Mouse (Mus musculus) macrophage (primary cell): ENCODE results near the gene Trabd2b. TPM values are rescaled to one million over a fixed set of nuclear protein-coding genes. Genes with fewer than 3 reads are reported as not detected.

Experiments used
- H3K27ac ChIP-seq: fragments of 350-480 bp; formaldehyde crosslinking; 2 replicates; pipeline ENCODE4 v1.9.0; 2021
- H3K36me3 ChIP-seq: fragments of 350-480 bp; formaldehyde crosslinking; 2 replicates; pipeline ENCODE4 v1.9.0; 2021; ENCODE audit errors: inconsistent target
- H3K4me3 ChIP-seq: fragments of 350-480 bp; formaldehyde crosslinking; 2 replicates; pipeline ENCODE4 v1.9.0; 2021; ENCODE audit errors: inconsistent target
- H3K79me2 ChIP-seq: fragments of 350-480 bp; formaldehyde crosslinking; 2 replicates; pipeline ENCODE4 v1.9.0; 2021; ENCODE audit errors: inconsistent target
- WGBS: methylation state at CpG from one replicate; pipeline ENCODE4 v1.1.7; 2026; ENCODE audit warnings: inconsistent platforms; ENCODE audit not compliant: missing documents; 5-methylcytosine and 5-hydroxymethylcytosine counted together
- polyA plus RNA-seq: library from polyadenylated mRNA; stranded (reverse); fragments of 250-400 nt; gene quantifications from 3 replicates; pipeline ENCODE4 v1.2.4, GENCODE M21; 2018; ENCODE audit warnings: inconsistent platforms

The Trabd2b gene
- polyA plus RNA-seq, 1 experiment from 2014 or later, result not detected

DNA sequence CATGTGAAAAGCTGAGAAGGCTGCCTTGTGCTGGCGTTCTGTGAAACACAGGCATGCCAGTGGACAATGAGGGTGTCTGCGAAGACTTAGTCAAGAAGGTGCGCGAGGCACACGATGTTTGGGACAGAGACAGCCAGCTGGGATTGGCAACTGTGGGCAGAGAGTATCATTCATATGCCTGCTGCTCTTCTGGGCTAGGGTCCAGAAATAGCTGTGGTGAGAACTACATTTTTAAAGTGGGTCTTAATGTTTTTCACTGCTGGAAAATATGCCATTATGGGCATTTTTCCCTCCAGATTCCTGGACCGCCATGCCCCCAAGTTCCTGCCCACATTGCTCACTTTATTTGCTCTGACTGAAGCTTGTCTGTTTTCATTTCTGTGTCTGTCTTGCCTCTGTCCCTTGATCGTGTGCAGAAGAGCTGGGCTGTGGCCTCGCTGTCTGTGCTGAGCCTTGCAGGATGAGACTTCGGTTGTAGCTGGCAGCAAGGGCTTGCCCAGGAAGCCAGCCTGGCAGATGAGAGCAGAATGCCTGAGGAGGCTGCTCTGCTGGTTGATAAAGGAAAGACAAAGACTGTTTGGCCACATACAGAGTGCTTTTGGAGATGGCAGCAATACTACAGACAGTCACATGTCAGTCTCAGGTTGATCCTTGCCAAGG, 42.0 kb downstream of the Trabd2b start:
- H3K4me3 ChIP-seq, result no peak overlapping the region
- H3K27ac ChIP-seq, result no peak overlapping the region
- WGBS, result 86% methylated on average over 9 of the region's 9 CpGs
- no peaks in the 10 kb centered on the region for H3K36me3 ChIP-seq
- no peaks in the 10 kb centered on the region for H3K79me2 ChIP-seq

DNA sequence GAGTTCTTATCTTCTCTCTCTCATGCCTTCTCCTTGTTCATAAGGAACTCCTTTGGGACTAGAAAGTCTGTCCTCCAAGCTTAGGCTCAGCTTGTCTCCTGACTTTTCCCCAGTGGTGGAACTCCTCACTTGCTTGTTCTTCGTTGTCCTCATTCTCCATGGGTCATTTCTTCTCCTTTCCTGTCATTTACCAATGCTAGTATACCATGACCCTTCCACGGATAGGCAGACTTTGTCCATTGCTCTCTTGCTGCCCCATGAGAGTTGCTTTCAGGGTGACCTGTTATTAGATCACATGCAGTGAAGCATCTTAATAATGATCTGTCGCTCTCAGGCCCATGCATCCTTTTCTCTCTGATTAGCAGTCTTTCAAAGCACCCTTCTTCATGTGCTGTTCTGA, 46.6 kb downstream of the Trabd2b start:
- 85% methylated on average over 3 of the region's 3 CpGs for WGBS
- Histone ChIP-seq H3K4me3 (no peak overlapping the region), H3K27ac (no peak overlapping the region), H3K36me3 (no peaks in the 10 kb centered on the region), H3K79me2 (no peaks in the 10 kb centered on the region)

GRCm38 (mm10) chr4:114454016-114454415, 47.5 kb downstream of the Trabd2b start:
- no peaks in the 10 kb centered on the region for H3K36me3 ChIP-seq
- no peak overlapping the region for H3K27ac ChIP-seq
- WGBS, result 87% methylated on average over 4 of the region's 4 CpGs
- no peak overlapping the region for H3K4me3 ChIP-seq
- H3K79me2 ChIP-seq, result no peaks in the 10 kb centered on the region

DNA sequence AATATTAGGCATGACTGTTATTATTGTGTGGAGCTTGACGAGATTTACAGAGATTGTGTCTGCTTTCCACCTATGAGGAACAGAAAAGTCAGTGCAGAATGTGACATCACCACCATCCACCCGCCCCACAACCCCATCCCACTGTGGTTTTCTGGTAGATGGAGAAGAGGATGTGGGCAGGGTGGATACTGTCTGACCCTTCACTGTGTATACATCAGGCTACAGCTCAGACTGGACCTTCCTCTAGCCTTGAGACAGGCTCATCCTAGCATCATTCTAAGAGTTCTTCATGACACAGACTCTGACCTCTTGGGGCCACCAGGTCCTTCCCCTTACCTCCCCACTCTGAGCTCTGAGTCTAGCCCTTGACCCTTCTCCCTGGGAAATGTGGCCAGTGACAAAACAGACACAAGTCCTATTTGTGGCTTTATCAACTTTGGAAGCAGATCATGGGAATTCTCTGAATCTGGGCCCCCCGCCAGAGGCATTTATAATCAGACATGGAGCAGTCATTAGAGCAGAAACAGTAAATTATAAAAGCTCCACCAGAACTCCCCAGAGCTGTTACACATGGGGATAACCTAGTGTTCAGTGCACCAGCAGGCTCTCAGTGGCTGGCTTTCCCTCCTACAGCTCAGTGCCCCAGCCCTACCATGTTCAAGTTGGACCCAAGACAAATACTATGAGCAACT, 48.1 kb downstream of the Trabd2b start:
- no peaks in the 10 kb centered on the region for H3K36me3 ChIP-seq
- 80% methylated on average over 3 of the region's 3 CpGs for WGBS
- no peak overlapping the region for H3K27ac ChIP-seq
- H3K79me2 ChIP-seq, result no peaks in the 10 kb centered on the region
- no peak overlapping the region for H3K4me3 ChIP-seq

GRCm38 (mm10) chr4:114457111-114457510, 50.6 kb downstream of the Trabd2b start:
- 88% methylated on average over 2 of the region's 2 CpGs for WGBS
- no peaks in the 10 kb centered on the region for H3K79me2 ChIP-seq
- no peak overlapping the region for H3K4me3 ChIP-seq
- H3K36me3 ChIP-seq, result no peaks in the 10 kb centered on the region
- H3K27ac ChIP-seq, result no peak overlapping the region

- no peaks in the 10 kb centered on the region for H3K79me2 ChIP-seq
- no peak overlapping the region for H3K27ac ChIP-seq
- H3K4me3 ChIP-seq, result no peak overlapping the region
- 81% methylated on average over 5 of the region's 5 CpGs for WGBS
- no peaks in the 10 kb centered on the region for H3K36me3 ChIP-seq
These were observed 53.1 kb downstream of the Trabd2b start for GRCm38 (mm10) chr4:114459591-114459990.

- no peaks in the 10 kb centered on the region for H3K79me2 ChIP-seq
- no peak overlapping the region for H3K27ac ChIP-seq
- H3K36me3 ChIP-seq, result no peaks in the 10 kb centered on the region
- no peak overlapping the region for H3K4me3 ChIP-seq
- 85% methylated on average over 4 of the region's 5 CpGs for WGBS
These were observed 53.9 kb downstream of the Trabd2b start for GRCm38 (mm10) chr4:114460401-114460800.

- H3K4me3 ChIP-seq, result no peak overlapping the region
- 90% methylated on average over 5 of the region's 5 CpGs for WGBS
- H3K79me2 ChIP-seq, result no peaks in the 10 kb centered on the region
- H3K27ac ChIP-seq, result no peak overlapping the region
- no peaks in the 10 kb centered on the region for H3K36me3 ChIP-seq
These were observed 54.6 kb downstream of the Trabd2b start for GRCm38 (mm10) chr4:114461093-114461492.

GRCm38 (mm10) chr4:114465641-114466040, 59.1 kb downstream of the Trabd2b start:
- H3K79me2 ChIP-seq, result no peaks in the 10 kb centered on the region
- H3K27ac ChIP-seq, result no peak overlapping the region
- no peaks in the 10 kb centered on the region for H3K36me3 ChIP-seq
- H3K4me3 ChIP-seq, result no peak overlapping the region
- WGBS, result 77% methylated on average over 2 of the region's 2 CpGs

- Histone ChIP-seq H3K4me3 (no peak overlapping the region), H3K36me3 (no peaks in the 10 kb centered on the region), H3K79me2 (no peaks in the 10 kb centered on the region), H3K27ac (no peak overlapping the region)
- 28% methylated on average over 6 of the region's 6 CpGs for WGBS
These were observed 61.0 kb downstream of the Trabd2b start for GRCm38 (mm10) chr4:114467371-114468094.

GRCm38 (mm10) chr4:114468095-114468429, 61.5 kb downstream of the Trabd2b start:
- WGBS, result 19% methylated on average over 7 of the region's 7 CpGs
- no peak overlapping the region for H3K27ac ChIP-seq
- no peak overlapping the region for H3K4me3 ChIP-seq
- H3K79me2 ChIP-seq, result no peaks in the 10 kb centered on the region
- H3K36me3 ChIP-seq, result no peaks in the 10 kb centered on the region

DNA sequence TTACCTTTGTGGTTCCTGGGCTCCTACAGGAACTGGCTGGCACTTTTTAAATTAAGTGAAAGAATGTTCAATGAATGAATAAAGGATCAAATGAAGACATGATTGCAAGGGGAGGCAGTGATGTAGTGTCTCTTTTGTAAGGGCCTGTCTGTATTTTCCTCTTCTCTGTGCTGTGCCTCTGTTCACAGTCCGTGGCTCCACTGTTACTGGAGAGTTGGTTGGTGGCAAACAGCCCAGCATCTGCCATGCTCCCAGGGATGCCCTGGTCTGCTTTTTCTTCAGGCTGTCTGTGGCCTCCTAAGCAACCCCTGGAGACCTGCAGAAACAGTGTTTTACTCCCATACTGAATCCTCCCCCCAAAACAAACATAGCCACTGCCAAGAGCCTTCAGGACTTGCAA, 63.4 kb downstream of the Trabd2b start:
- 57% methylated on average over 1 of the region's 1 CpGs for WGBS
- Histone ChIP-seq H3K27ac (no peak overlapping the region), H3K79me2 (no peaks in the 10 kb centered on the region), H3K4me3 (no peak overlapping the region), H3K36me3 (no peaks in the 10 kb centered on the region)

GRCm38 (mm10) chr4:114472143-114472542, 65.6 kb downstream of the Trabd2b start:
- 85% methylated on average over 5 of the region's 5 CpGs for WGBS

DNA sequence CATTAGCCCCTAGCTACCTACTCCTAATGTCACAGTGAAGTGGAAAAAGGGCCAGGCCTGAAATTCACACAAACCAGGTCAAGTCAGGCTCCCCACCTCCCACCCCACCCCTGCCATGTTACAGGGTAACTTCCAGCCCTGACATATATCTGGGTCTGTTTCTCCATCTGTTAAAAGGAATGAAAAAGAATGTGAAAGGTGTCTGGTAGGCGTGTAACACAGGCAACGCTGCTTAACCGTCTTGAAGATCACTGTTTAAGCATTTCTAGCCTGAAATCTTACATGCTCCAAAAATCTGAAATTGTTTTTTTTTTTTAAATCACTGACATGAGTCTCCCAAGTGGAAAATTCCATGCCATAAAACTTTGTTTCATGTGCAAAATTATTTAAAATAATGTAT, 69.8 kb downstream of the Trabd2b start:
- H3K36me3 ChIP-seq, result no peaks in the 10 kb centered on the region
- no peak overlapping the region for H3K27ac ChIP-seq
- WGBS, result 86% methylated on average over 3 of the region's 3 CpGs
- H3K79me2 ChIP-seq, result no peaks in the 10 kb centered on the region
- H3K4me3 ChIP-seq, result no peak overlapping the region

More at GRCm38 (mm10) chr4:114472143-114472542, 65.6 kb downstream of the Trabd2b start:
- Histone ChIP-seq H3K4me3 (no peak overlapping the region), H3K36me3 (no peaks in the 10 kb centered on the region), H3K79me2 (no peaks in the 10 kb centered on the region), H3K27ac (no peak overlapping the region)

- H3K79me2 ChIP-seq, result no peaks in the 10 kb centered on the region
- no peaks in the 10 kb centered on the region for H3K36me3 ChIP-seq
- WGBS, result 76% methylated on average over 11 of the region's 11 CpGs
- H3K4me3 ChIP-seq, result no peak overlapping the region
- H3K27ac ChIP-seq, result no peak overlapping the region
These were observed 70.7 kb downstream of the Trabd2b start for GRCm38 (mm10) chr4:114477082-114477771.
